Mouse (Mus musculus) cortical plate, adult 2 months (tissue): ENCODE data around the gene Ldb1.

Experiments
- CTCF ChIP-seq: fragments of 200-500 bp; IDR thresholded peaks from 2 replicates; pipeline ENCODE4 v1.5.1; 2011; ENCODE audit warnings: mild to moderate bottlenecking, control low read depth, low read length; ENCODE audit not compliant: insufficient read depth; ENCODE audit errors: extremely low read depth
- POLR2A ChIP-seq: fragments of 200-500 bp; IDR thresholded peaks from 2 replicates; pipeline ENCODE4 v1.6.1; 2011; ENCODE audit warnings: mild to moderate bottlenecking, low read length, control low read depth; ENCODE audit not compliant: insufficient read depth; ENCODE audit errors: extremely low read depth

DNA sequence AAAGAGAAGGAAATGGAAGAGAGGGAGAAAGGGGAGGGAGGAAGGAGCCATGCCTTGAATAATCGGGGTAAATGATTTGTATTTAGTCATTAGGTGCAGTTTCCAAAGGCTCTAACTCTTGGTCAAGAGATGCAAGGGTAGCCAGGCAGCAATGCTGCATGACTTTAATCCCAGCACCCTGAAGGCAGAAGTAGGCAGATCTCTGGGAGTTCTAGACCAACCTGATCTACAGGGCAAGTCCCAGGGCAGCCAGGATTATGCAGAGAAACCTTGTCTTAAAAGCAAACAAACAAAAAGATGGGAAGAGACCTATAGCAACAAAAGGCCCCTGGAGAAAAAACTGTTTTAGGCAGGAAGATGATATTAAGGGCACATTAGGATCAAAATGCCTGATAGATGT is 45.6 kb downstream of the Ldb1 start:
- TF ChIP-seq CTCF, result no peak
- TF ChIP-seq POLR2A, result no peak
